Mouse (Mus musculus) forebrain, embryonic 15.5 days (tissue): ENCODE data around the gene Mgme1. TPM values are rescaled to one million over a fixed set of nuclear protein-coding genes. Genes with fewer than 3 reads are reported as not detected.

Experiments used
- ATAC-seq: fragments of 200-750 bp; cut with Nextera tagmentation; replicated peaks from 2 replicates; pipeline ENCODE4 v1.8.0; 2017; ENCODE audit warnings: mild to moderate bottlenecking, moderate TSS enrichment, moderate library complexity
- H3K27ac ChIP-seq: fragments of 300-500 bp; sonication (generic); replicated peaks from 2 replicates; pipeline ENCODE4 v1.5.1; 2015; ENCODE audit warnings: mild to moderate bottlenecking, inconsistent platforms
- H3K27me3 ChIP-seq: fragments of 300-500 bp; sonication (generic); 2 replicates; pipeline ENCODE4 v1.6.1; 2015; ENCODE audit warnings: inconsistent platforms
- H3K36me3 ChIP-seq: fragments of 300-500 bp; sonication (generic); 2 replicates; pipeline ENCODE4 v1.6.1; 2015; ENCODE audit warnings: mild to moderate bottlenecking, inconsistent platforms
- H3K4me1 ChIP-seq: fragments of 300-500 bp; sonication (generic); 2 replicates; pipeline ENCODE4 v1.6.1; 2015; ENCODE audit warnings: inconsistent platforms
- H3K4me2 ChIP-seq: fragments of 300-500 bp; sonication (generic); replicated peaks from 2 replicates; pipeline ENCODE4 v1.6.1; 2015; ENCODE audit warnings: mild to moderate bottlenecking, inconsistent platforms
- H3K4me3 ChIP-seq: fragments of 300-500 bp; sonication (generic); 2 replicates; pipeline ENCODE4 v1.5.1; 2015; ENCODE audit warnings: mild to moderate bottlenecking, inconsistent platforms
- H3K9ac ChIP-seq: fragments of 300-500 bp; sonication (generic); replicated peaks from 2 replicates; pipeline ENCODE4 v1.6.1; 2015; ENCODE audit warnings: mild to moderate bottlenecking, inconsistent platforms
- H3K9me3 ChIP-seq: fragments of 300-500 bp; sonication (generic); 2 replicates; pipeline ENCODE4 v1.6.1; 2016; ENCODE audit warnings: inconsistent platforms
- WGBS: fragments of 180-500 bp; shearing (Covaris S2); methylation state at CpG from one replicate; pipeline ENCODE4 v1.1.7; 2015; ENCODE audit warnings: mixed read lengths; 5-methylcytosine and 5-hydroxymethylcytosine counted together
- polyA plus RNA-seq: library from polyadenylated mRNA; unstranded; fragments of >200 nt; fragmentation: Nextera tagmentation; extraction: Ambion mirVana; gene quantifications from 2 replicates; pipeline ENCODE4 v1.2.1, GENCODE M21; 2015

Gene Mgme1
- polyA plus RNA-seq, 1 experiment from 2014 or later: 10.9 TPM

GRCm38 (mm10) chr2:144330352-144330959, 60.0 kb downstream of the Mgme1 start:
- peak overlapping the region; percentile 37 for H3K9ac ChIP-seq
- no peaks in the 10 kb centered on the region for H3K9me3 ChIP-seq
- no peaks in the 10 kb centered on the region for H3K36me3 ChIP-seq
- 1% methylated on average over 35 of the region's 41 CpGs for WGBS
- H3K4me3 ChIP-seq: peak overlapping the region; percentile 46
- no peak overlapping the region for H3K27ac ChIP-seq
- H3K4me2 ChIP-seq: peak overlapping the region; percentile 87
- peaks cover 32% of the 10 kb centered on the region for H3K4me1 ChIP-seq
- ATAC-seq: peak; percentile 14; the same call in 1 of the 2 replicates
- H3K27me3 ChIP-seq: peaks cover 66% of the 10 kb centered on the region

Other genes starting within 250 kb of the Mgme1 start
- gene Banf2, start 237.6 kb upstream of the Mgme1 start, polyA plus RNA-seq: not detected in 2 replicates
- gene Snx5, start 243 bp downstream of the Mgme1 start, polyA plus RNA-seq: 58.8 and 62.4 TPM in 2 replicates
- gene Ovol2, start 61.5 kb downstream of the Mgme1 start, polyA plus RNA-seq: not detected in 2 replicates
- 28.3 and 28.6 TPM in 2 replicates for gene Kat14, start 98.3 kb downstream of the Mgme1 start, polyA plus RNA-seq
- gene Pet117, start 98.3 kb downstream of the Mgme1 start, polyA plus RNA-seq: 1.6 TPM in 1 of 2 replicates, not detected in the other